Mouse (Mus musculus) bone marrow, adult 2 months (tissue): ENCODE results near the gene Npas3. TPM values are rescaled to one million over a fixed set of nuclear protein-coding genes. Genes with fewer than 3 reads are reported as not detected.

ENCODE experiments used
- H3K27ac ChIP-seq: fragments of 200-500 bp; 2 replicates; pipeline ENCODE4 v1.5.1; 2012; ENCODE audit warnings: low read depth, mild to moderate bottlenecking, control low read depth, inconsistent platforms, low read length; ENCODE audit not compliant: control insufficient read depth, poor library complexity, insufficient read depth
- H3K4me1 ChIP-seq: fragments of 200-500 bp; 2 replicates; pipeline ENCODE4 v1.6.1; 2011; ENCODE audit warnings: low read length; ENCODE audit not compliant: control insufficient read depth, insufficient read depth
- H3K4me3 ChIP-seq: fragments of 200-500 bp; replicated peaks from 2 replicates; pipeline ENCODE3; 2011; ENCODE audit warnings: mild to moderate bottlenecking, low read depth, low read length, control low read depth; ENCODE audit not compliant: control insufficient read depth
- CTCF ChIP-seq: fragments of 200-500 bp; IDR thresholded peaks from 2 replicates; pipeline ENCODE4 v1.5.1; 2011; ENCODE audit warnings: low read length, control low read depth; ENCODE audit not compliant: control insufficient read depth, insufficient read depth
- POLR2A ChIP-seq: fragments of 200-500 bp; IDR thresholded peaks from 2 replicates; pipeline ENCODE4 v1.6.1; 2011; ENCODE audit warnings: low read depth, mild to moderate bottlenecking, control low read depth, low read length, borderline replicate concordance; ENCODE audit not compliant: control insufficient read depth
- WGBS: fragments of 180-500 bp; shearing (Covaris S2); methylation state at CpG from one replicate; pipeline ENCODE4 v1.1.7; 2018; 5-methylcytosine and 5-hydroxymethylcytosine counted together
- polyA plus RNA-seq: library from polyadenylated mRNA; stranded (reverse); fragments of >200 nt; gene quantifications from 2 replicates; pipeline ENCODE4 v1.2.4, GENCODE M21; 2011; ENCODE audit warnings: low replicate concordance; ENCODE audit not compliant: missing spikeins, insufficient read depth, insufficient read length

Npas3 gene
- polyA plus RNA-seq, 1 experiment = not detected

DNA sequence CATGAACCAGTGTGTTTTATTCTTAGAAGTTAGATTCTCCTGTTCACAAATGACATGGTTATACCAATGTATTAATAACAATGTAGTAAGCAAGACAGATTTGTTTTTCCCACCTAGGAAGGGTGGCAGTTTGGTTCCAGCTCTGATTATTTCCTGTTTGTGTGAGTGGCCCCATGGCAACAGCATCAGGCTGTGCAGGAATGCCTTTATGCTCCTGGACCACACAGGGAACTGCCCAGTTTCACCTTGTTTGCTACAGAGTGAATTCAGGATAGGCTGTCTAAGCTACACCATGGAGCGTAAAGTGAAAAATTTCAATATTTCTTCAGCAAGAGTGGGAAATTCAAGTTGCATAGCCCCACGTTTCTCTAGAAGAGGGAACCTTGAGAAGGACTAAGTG is 162.2 kb downstream of the Npas3 start:
- H3K4me1 ChIP-seq = no peaks in the 10 kb centered on the region
- H3K4me3 ChIP-seq = no peak overlapping the region
- 81% methylated on average over 2 of the region's 2 CpGs for WGBS
- no peak for TF ChIP-seq CTCF
- H3K27ac ChIP-seq = no peak overlapping the region

DNA sequence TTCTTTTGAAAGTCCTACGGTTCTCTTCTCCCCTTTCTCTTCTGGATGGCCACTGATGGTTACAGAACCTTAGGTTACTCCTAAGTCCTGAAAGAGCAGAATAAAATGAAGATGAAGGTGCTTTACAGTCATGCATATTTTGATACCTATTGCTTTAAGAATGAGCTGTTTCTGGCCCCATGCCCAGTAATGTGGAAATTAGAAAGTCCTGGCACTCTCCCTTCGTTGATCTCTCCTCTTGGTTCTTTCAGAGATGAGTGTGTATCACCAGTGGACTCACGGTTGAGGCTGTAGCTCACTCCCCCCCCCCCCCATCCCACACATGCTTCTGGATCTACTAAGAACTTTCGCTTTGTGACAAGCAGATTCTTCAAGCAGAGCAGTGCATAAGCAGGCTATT is 167.6 kb downstream of the Npas3 start:
- TF ChIP-seq POLR2A (no peak), CTCF (no peak)
- no peak overlapping the region for H3K4me3 ChIP-seq
- no peak overlapping the region for H3K27ac ChIP-seq
- H3K4me1 ChIP-seq = no peaks in the 10 kb centered on the region
- 67% methylated on average over 4 of the region's 4 CpGs for WGBS

DNA sequence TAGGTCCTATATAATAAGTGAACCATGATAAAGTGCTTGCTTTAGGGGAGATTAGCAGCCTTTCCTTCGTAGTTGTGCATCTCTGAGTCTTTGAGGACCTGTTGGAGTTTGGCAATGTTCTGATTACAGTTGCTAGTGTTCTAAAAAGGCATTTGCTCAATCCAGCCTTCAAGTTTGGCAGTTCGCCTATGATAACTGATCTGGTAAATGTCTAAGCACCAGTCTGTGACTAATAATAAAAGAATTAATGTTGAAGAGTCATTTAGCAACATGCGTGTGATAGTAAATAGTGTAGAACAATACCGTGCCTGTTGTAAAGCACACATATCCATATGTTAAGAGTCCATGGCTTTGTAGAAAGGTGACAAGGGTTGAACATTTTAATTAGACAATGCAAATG is 173.2 kb downstream of the Npas3 start:
- no peaks in the 10 kb centered on the region for H3K4me1 ChIP-seq
- no peak overlapping the region for H3K4me3 ChIP-seq
- 78% methylated on average over 4 of the region's 4 CpGs for WGBS
- TF ChIP-seq POLR2A = no peak
- no peak for TF ChIP-seq CTCF
- H3K27ac ChIP-seq = no peak overlapping the region

DNA sequence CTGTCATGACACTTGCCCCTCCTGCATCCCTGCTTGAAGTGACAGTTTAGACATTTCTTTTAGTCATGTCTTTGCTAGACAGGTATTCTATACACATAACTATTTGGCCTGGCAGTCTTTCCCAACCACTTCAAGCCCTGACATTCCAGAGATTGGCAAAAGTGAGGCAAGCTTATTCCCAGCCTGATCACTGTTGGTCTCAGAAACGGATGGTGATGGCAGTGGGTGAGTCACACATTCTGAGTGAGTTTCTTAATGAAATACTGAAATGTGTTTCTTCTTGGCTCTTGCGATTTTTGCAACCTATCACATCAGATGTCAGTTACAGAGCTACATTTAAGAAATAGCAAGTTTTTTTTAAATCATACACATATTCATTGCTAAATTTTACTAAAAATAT is 175.2 kb downstream of the Npas3 start:
- WGBS = 75% methylated on average over 2 of the region's 2 CpGs
- no peak for TF ChIP-seq CTCF
- TF ChIP-seq POLR2A = no peak
- no peak overlapping the region for H3K4me3 ChIP-seq
- no peaks in the 10 kb centered on the region for H3K4me1 ChIP-seq
- no peak overlapping the region for H3K27ac ChIP-seq

DNA sequence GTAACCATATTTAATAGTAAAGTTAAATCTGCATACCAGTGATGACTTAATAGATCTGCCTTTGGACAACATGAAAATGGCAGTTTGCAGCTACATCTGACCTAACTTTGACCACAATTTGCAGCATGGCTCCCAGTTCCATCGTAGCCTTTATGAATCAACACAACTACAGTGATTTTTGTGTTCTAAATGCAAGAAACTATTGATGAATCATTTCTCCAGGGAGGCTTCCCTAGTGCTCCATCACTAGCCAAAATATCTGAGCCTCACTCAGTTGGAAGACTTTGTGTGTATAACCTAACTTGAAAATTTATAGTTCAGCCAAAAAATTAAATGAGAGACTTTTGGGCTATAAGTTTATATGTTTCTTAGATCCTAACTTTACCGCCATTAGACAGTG is 177.5 kb downstream of the Npas3 start:
- H3K4me1 ChIP-seq = no peaks in the 10 kb centered on the region
- no peak overlapping the region for H3K4me3 ChIP-seq
- 74% methylated on average over 2 of the region's 2 CpGs for WGBS
- TF ChIP-seq POLR2A = no peak
- no peak for TF ChIP-seq CTCF
- H3K27ac ChIP-seq = no peak overlapping the region

DNA sequence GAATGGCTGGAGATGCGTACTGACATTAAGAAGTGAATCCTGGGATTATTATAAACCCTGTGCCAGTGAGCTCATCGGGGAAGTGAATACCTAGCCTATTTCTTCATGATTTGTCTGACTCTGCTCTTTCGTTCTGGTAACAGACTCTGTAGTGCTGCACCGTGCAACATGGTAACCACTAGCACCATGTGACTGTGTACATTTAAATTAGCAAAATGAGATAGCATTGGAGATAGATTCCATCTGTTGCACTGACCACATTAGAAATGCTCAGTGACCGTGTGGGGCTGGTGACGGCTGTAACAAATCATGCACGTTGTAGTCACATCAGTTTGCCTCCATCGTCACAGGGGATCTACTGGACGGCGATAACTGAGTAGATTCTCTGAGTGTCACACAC is 178.7 kb downstream of the Npas3 start:
- TF ChIP-seq CTCF (no peak), POLR2A (no peak)
- no peak overlapping the region for H3K4me3 ChIP-seq
- 86% methylated on average over 10 of the region's 10 CpGs for WGBS
- H3K4me1 ChIP-seq = no peaks in the 10 kb centered on the region
- no peak overlapping the region for H3K27ac ChIP-seq

DNA sequence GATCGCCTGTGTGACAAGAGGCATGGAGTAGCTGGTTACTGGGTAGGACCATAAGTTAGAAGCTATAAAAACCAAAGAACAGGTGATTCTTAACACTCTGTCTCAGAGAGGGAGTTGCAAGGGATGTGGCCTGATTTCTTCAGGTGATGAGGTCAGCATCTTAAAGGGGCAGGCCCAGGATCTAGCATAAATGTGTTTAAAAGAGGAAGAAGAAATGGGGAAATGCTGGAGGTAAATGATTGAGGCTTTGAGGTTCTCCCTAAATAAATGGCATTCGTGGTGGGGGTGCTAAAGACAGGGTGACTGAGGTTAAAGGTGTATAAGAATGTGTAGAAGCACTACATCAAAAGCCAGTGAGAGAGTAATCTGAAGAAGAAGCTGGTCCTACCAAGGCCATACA is 193.6 kb downstream of the Npas3 start:
- WGBS = 35% methylated on average over 2 of the region's 2 CpGs
- no peak for TF ChIP-seq POLR2A
- no peak for TF ChIP-seq CTCF
- no peak overlapping the region for H3K4me3 ChIP-seq
- no peak overlapping the region for H3K27ac ChIP-seq
- H3K4me1 ChIP-seq = no peaks in the 10 kb centered on the region

DNA sequence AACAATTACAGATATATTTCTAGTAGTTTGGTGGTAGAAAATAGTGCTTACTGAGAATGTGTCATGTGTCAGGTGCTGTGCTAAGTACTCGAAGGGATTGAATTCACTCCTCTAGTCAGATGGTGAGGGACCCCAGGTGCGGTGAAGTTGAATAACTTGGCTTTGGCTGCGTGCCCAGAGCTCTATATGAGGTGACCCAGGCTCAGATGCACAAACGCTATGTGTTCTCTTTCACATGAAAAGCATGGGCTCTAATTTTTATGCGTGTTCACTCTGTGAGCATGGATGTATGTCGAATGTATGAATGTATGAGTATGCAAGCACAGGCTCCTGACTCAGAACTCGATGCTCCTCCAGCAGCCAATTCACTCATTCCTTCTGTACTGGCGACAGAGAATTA is 199.0 kb downstream of the Npas3 start:
- no peak overlapping the region for H3K27ac ChIP-seq
- no peaks in the 10 kb centered on the region for H3K4me1 ChIP-seq
- no peak overlapping the region for H3K4me3 ChIP-seq
- TF ChIP-seq CTCF (no peak), POLR2A (no peak)
- WGBS = 79% methylated on average over 8 of the region's 8 CpGs

DNA sequence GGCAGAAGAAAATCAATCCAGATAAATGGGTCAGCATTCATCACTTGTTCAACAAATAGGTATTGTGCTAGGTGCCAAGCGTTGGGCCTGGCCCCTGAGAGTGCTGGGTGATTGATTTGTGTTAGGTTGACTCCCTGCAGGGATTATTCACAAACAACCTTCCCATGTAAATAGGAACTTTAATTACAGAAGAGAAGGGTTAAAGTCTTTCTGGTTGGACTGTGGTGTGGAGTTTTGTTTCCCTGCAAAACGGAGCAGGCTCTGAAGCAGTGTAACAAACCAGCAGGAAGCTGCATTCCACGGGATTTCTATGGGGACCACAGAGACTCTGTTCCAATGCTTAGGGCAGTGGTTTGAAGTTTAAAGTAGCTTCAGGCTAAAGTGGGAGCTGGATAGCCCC is 199.6 kb downstream of the Npas3 start:
- no peak overlapping the region for H3K27ac ChIP-seq
- TF ChIP-seq POLR2A = no peak
- TF ChIP-seq CTCF = no peak
- 68% methylated on average over 3 of the region's 3 CpGs for WGBS
- H3K4me3 ChIP-seq = no peak overlapping the region
- H3K4me1 ChIP-seq = no peaks in the 10 kb centered on the region
